ENCODE assay signal across 8 mouse cellular contexts in the genomic region with DNA sequence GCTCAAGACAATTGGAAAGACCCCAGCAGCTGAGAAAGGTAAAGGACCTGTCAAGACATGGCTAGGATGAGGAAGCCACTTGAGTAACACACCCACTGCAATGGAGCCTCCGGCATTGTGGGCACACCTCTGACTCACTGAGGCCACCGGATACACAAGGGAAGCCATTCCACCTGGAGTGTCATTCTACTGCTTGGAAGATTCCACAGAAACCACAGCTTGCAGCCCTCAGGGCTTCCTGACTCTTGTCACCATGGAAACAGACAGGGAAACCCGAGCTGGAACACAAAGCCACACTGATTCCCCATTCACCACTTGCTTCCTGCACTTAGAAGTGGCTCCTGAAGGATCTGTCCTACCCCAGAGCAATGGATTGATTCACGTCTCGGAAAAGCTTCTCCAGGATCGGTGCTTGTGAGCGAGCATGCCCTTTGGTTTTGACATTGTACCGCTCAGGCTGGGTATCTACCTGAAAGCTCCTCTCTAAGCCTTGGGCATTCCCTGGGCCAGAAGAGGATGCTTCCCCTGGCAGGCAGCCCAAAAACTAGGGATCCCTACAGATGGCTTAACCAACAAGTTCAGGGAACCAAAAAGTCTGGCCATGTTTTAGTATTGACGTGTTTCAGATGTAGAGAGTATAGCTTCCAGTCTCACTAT. TPM values are rescaled to one million over a fixed set of nuclear protein-coding genes. Genes with fewer than 3 reads are reported as not detected.
A peak's percentile ranks its signal among the peaks of the same experiment; 100 is the strongest.
DNase-seq lines count a peak whose midpoint lies in the region; ATAC-seq and TF ChIP-seq lines count a peak whose summit lies in the region.

No protein-coding gene starts in this region.

- peaks cover 24% of the 10 kb centered on the region; the same call in 1 of the 2 replicates for H3K36me3 ChIP-seq in hindbrain, postnatal 0 days (ENCODE audit: insufficient read depth, low read length)
- H3K36me3 ChIP-seq in neural tube, embryonic 15.5 days, result peaks cover 70% of the 10 kb centered on the region

- H3K9ac ChIP-seq in hindbrain, postnatal 0 days (replicated peaks; ENCODE audit: low read length), result no peak overlapping the region
- H3K9ac ChIP-seq in neural tube, embryonic 15.5 days (replicated peaks), result no peak overlapping the region

- H3K4me3 ChIP-seq in hindbrain, postnatal 0 days (ENCODE audit: low read length), result no peak overlapping the region
- no peak overlapping the region for H3K4me3 ChIP-seq in neural tube, embryonic 15.5 days (replicated peaks)

- DNase-seq in heart, adult 11 months, result peak; percentile 97
- DNase-seq in heart, postnatal 36 days, result no peak
- peak; percentile 60 for DNase-seq in ES-CJ7 (ENCODE audit: low read depth, low spot score)
- DNase-seq in fat pad, adult 2 months (ENCODE audit: extremely low read depth, low read depth, low spot score), result peak; percentile 78
- peak; percentile 78 for DNase-seq in hindbrain, postnatal 0 days (ENCODE audit: low spot score)
- no peak for DNase-seq in natural killer cell, adult 2 months (ENCODE audit: low spot score in 2 of 2)

- no peak for TF ChIP-seq CTCF in hindbrain, postnatal 0 days (IDR thresholded peaks at IDR 0.05; ENCODE audit: low read depth)

- H3K4me2 ChIP-seq in hindbrain, postnatal 0 days (ENCODE audit: low read depth, low read length), result 0 out of 2 replicates have a peak overlapping the region, but pooled peaks have one; percentile 18
- 0 out of 2 replicates have a peak overlapping the region, but pooled peaks have one; percentile 4 for H3K4me2 ChIP-seq in neural tube, embryonic 15.5 days

- H3K4me1 ChIP-seq in hindbrain, postnatal 0 days (ENCODE audit: insufficient read depth, low read length), result peaks cover 30% of the 10 kb centered on the region
- H3K4me1 ChIP-seq in neural tube, embryonic 15.5 days, result peaks cover 77% of the 10 kb centered on the region

- intact Hi-C loops in heart, postnatal 36 days (cut with DNase I), result loop anchor here (2.0 kb wide), 2 partner anchors 14 to 62 kb away; no protein-coding TSS in a partner anchor

- no peaks in the 10 kb centered on the region for H3K9me3 ChIP-seq in hindbrain, postnatal 0 days (ENCODE audit: low read length)
- H3K9me3 ChIP-seq in neural tube, embryonic 15.5 days (replicated peaks), result no peaks in the 10 kb centered on the region

- H3K27me3 ChIP-seq in hindbrain, postnatal 0 days (ENCODE audit: insufficient read depth, low read length), result no peaks in the 10 kb centered on the region
- H3K27me3 ChIP-seq in neural tube, embryonic 15.5 days (replicated peaks), result no peaks in the 10 kb centered on the region

- peak overlapping the region; percentile 56 for H3K27ac ChIP-seq in hindbrain, postnatal 0 days
- peak overlapping the region; percentile 56 for H3K27ac ChIP-seq in neural tube, embryonic 15.5 days (replicated peaks)

- ATAC-seq in hindbrain, postnatal 0 days, result peak; percentile 70
- ATAC-seq in neural tube, embryonic 15.5 days (ENCODE audit: low FRiP score), result 0 out of 2 replicates have a peak, but pooled peaks have one; percentile 5
- ATAC-seq in megakaryocyte, adult 5-6 weeks (ENCODE audit: poor library complexity, severe bottlenecking), result no peak

- WGBS in hindbrain, postnatal 0 days, result 42% methylated on average over 9 of the region's 9 CpGs
- WGBS in neural tube, embryonic 15.5 days, result 55% methylated on average over 9 of the region's 9 CpGs

RNA-seq across cellular contexts. Expression of gene Trib2, which starts 15.7 kb away (rescaled TPM):
- total RNA-seq in heart, postnatal 36 days (2021), result 10 to 100 TPM; 32.3 to 38.6 TPM
- 150 and 164 TPM in 2 replicates for total RNA-seq in hindbrain, postnatal 0 days (2014; rRNA removed)
- 92.2 and 95.2 TPM in 2 replicates for polyA plus RNA-seq in hindbrain, postnatal 0 days (2015; fragmentation: Nextera tagmentation; extraction: Ambion mirVana)
- 119 and 134 TPM in 2 replicates for polyA plus RNA-seq in neural tube, embryonic 15.5 days (2015; fragmentation: Nextera tagmentation; extraction: Ambion mirVana)
- total RNA-seq in megakaryocyte, adult 5-6 weeks (2015), result 0.96 and 1.0 TPM in 2 replicates
- 0.33 and 0.57 TPM in 2 replicates for total RNA-seq in megakaryocyte, adult 5-6 weeks (2017)

Comparison
In these comparisons a context has a peak if more than half of its experiments do, and no peak if none do; other contexts are left out.
1. DNase-seq: peak in heart, adult 11 months (single experiment), ES-CJ7 (single experiment), fat pad, adult 2 months (single experiment) and hindbrain, postnatal 0 days (single experiment); none in heart, postnatal 36 days (0 of 2) and natural killer cell, adult 2 months (0 of 2).
2. RNA of gene Trib2, which starts 15.7 kb away (total RNA-seq): 150 to 164 TPM in hindbrain, postnatal 0 days and 32.3 to 38.6 TPM in heart, postnatal 36 days; 0.33 to 1.0 TPM in megakaryocyte, adult 5-6 weeks; every median in the first group is over 10 times any median in the second.